Mouse (Mus musculus) Patski (cell line): ENCODE measurements around the gene Tpbpa. TPM values are rescaled to one million over a fixed set of nuclear protein-coding genes. Genes with fewer than 3 reads are reported as not detected.
A peak's percentile ranks its signal among the peaks of the same experiment; 100 is the strongest.
"Not testable (repeated sequence)": the region's sequence is repeated elsewhere in the genome, so short reads cannot be mapped to it uniquely, and the experiment has no call there.

Source experiments
- ATAC-seq: fragments of 100-300 bp; one replicate; pipeline ENCODE4 v1.8.0; 2021
- CTCF ChIA-PET: fragments of 350-600 bp; sonication (Branson Sonifier 250); formaldehyde crosslinking; loops from one replicate; lab custom pipeline; 2022; ENCODE audit warnings: inconsistent platforms; lab: Charles Lee
- POLR2A ChIA-PET: fragments of 350-600 bp; sonication (Branson Sonifier 250); formaldehyde crosslinking; loops from one replicate; lab custom pipeline; 2022; ENCODE audit warnings: antibody characterized with exemption, inconsistent platforms; lab: Charles Lee
- DNase-seq: peaks from one replicate; pipeline ENCODE4 v3.0.0-alpha.2; 2011; ENCODE audit warnings: low read depth, low spot score
- H3K27me3 ChIP-seq: fragments of 371-371 bp; one replicate; pipeline ENCODE4 v1.5.1; 2021
- CTCF ChIP-seq: fragments of 100-300 bp; IDR thresholded peaks from one replicate; pipeline ENCODE4 v1.5.1; 2021
- in situ Hi-C: fragments of 300-500 bp; cut with MboI; formaldehyde crosslinking; loops from 3 replicates; pipeline ENCODE4 v1.11.1; 2018; ENCODE audit warnings: low pct_unique_long_range_greater_than_20kb, mixed read lengths
- polyA plus RNA-seq: library from polyadenylated mRNA; unstranded; gene quantifications from one replicate; pipeline ENCODE4 v1.2.3, GENCODE M21; 2021

Gene Tpbpa
- polyA plus RNA-seq, result not detected

- in situ Hi-C loops, result not testable (repeated sequence)
Observed at GRCm38 (mm10) chr13:60941884-60942283, at the start of gene Tpbpa. Gene Tpbpa (minus strand): TSS chr13:60941984.

GRCm38 (mm10) chr13:60986915-60987314, 45.1 kb upstream of the Tpbpa start:
- H3K27me3 ChIP-seq, in situ Hi-C loops, CTCF ChIA-PET, ATAC-seq, DNase-seq, POLR2A ChIA-PET: not testable (repeated sequence)

More at GRCm38 (mm10) chr13:60941884-60942283, at the start of gene Tpbpa:
- POLR2A ChIA-PET, DNase-seq, ATAC-seq, H3K27me3 ChIP-seq: not testable (repeated sequence)
- CTCF ChIA-PET, result interaction anchor here (0.9 kb wide), 1 partner anchor 17 kb away, joined by 3 read pairs; no protein-coding TSS in a partner anchor

GRCm38 (mm10) chr13:60972319-60972718, 30.5 kb upstream of the Tpbpa start:
- POLR2A ChIA-PET, CTCF ChIA-PET, ATAC-seq, H3K27me3 ChIP-seq, DNase-seq, in situ Hi-C loops: not testable (repeated sequence)

GRCm38 (mm10) chr13:60963985-60964384, 22.2 kb upstream of the Tpbpa start:
- in situ Hi-C loops, H3K27me3 ChIP-seq, POLR2A ChIA-PET, CTCF ChIA-PET, DNase-seq: not testable (repeated sequence)
- ATAC-seq, result peak; percentile 51

- DNase-seq (no peak), ATAC-seq (no peak)
- no peak for TF ChIP-seq CTCF
- in situ Hi-C loops, result no loop called here
- CTCF ChIA-PET, result no interaction called here
- POLR2A ChIA-PET, result no interaction called here
- no peaks in the 10 kb centered on the region for H3K27me3 ChIP-seq
Observed at GRCm38 (mm10) chr13:60961706-60962105, 19.9 kb upstream of the Tpbpa start.

GRCm38 (mm10) chr13:60936500-60936901, 5.3 kb downstream of the Tpbpa start, which contains the start of the genes Gm49391 and Ctla2a:
Gene Gm49391 (minus strand): TSS chr13:60936571.
Gene Ctla2a (minus strand): TSS chr13:60936625.
- DNase-seq (peak; percentile 6), ATAC-seq (peak; percentile 57)
- in situ Hi-C loops, result no loop called here
- POLR2A ChIA-PET, result no interaction called here
- no peak for TF ChIP-seq CTCF
- CTCF ChIA-PET, result interaction anchor here (1.8 kb wide), 1 partner anchor 9 kb away, joined by 5 read pairs; no protein-coding TSS in a partner anchor
- no peaks in the 10 kb centered on the region for H3K27me3 ChIP-seq

GRCm38 (mm10) chr13:60935490-60935889, 6.3 kb downstream of the Tpbpa start, which contains the start of gene Gm49393:
Gene Gm49393 (minus strand): TSS chr13:60935590.
- H3K27me3 ChIP-seq, DNase-seq, POLR2A ChIA-PET, ATAC-seq, in situ Hi-C loops: not testable (repeated sequence)
- CTCF ChIA-PET, result interaction anchor here (1.8 kb wide), 1 partner anchor 10 kb away, joined by 5 read pairs; no protein-coding TSS in a partner anchor

- in situ Hi-C loops, ATAC-seq, CTCF ChIA-PET, H3K27me3 ChIP-seq, POLR2A ChIA-PET, DNase-seq: not testable (repeated sequence)
Observed at GRCm38 (mm10) chr13:60904780-60905179, 37.0 kb downstream of the Tpbpa start, which contains the start of gene Tpbpb. Gene Tpbpb (minus strand): TSS chr13:60904880.

- POLR2A ChIA-PET, result no interaction called here
- ATAC-seq, result peak; percentile 95
- H3K27me3 ChIP-seq, result no peaks in the 10 kb centered on the region
- in situ Hi-C loops, result no loop called here
- CTCF ChIA-PET, result no interaction called here
- peak; percentile 39 for DNase-seq
- no peak for TF ChIP-seq CTCF
Observed at GRCm38 (mm10) chr13:60897328-60897727, 44.5 kb downstream of the Tpbpa start, which contains the start of gene Ctla2b. Gene Ctla2b (minus strand): TSS chr13:60897447.

- in situ Hi-C loops, DNase-seq, H3K27me3 ChIP-seq, CTCF ChIA-PET, ATAC-seq, POLR2A ChIA-PET: not testable (repeated sequence)
Observed at GRCm38 (mm10) chr13:60896794-60897193, 45.0 kb downstream of the Tpbpa start, which contains the start of gene Gm49392. Gene Gm49392 (minus strand): TSS chr13:60896894.

GRCm38 (mm10) chr13:60895406-60896160, 46.2 kb downstream of the Tpbpa start:
- ChIA-PET CTCF (interaction anchor here (1.1 to 1.6 kb wide), 2 partner anchors 14 to 18 kb away, joined by 3 read pairs; no protein-coding TSS in a partner anchor), POLR2A (no interaction called here)
- TF ChIP-seq CTCF, result no peak
- H3K27me3 ChIP-seq, result no peaks in the 10 kb centered on the region
- ATAC-seq, result no peak
- DNase-seq, result no peak
- in situ Hi-C loops, result no loop called here
